Mouse (Mus musculus) hematopoietic stem cell, adult 5-6 weeks (primary cell): Measurements from ENCODE around the gene Gm10392. TPM values are rescaled to one million over a fixed set of nuclear protein-coding genes. Genes with fewer than 3 reads are reported as not detected.
"Not testable (repeated sequence)": the region's sequence is repeated elsewhere in the genome, so short reads cannot be mapped to it uniquely, and the experiment has no call there.

Experiments
- ATAC-seq, 2 experiments: fragments of 125-278 bp in 1 of 2; replicated peaks in 1 of 2; 2 replicates each; pipeline ENCODE4 v1.8.0; 2016 to 2017; ENCODE audit warnings: inconsistent platforms in 2 of 2, mild to moderate bottlenecking in 2 of 2, moderate number of reproducible peaks in 2 of 2, low read depth in 1 of 2, moderate TSS enrichment in 1 of 2; ENCODE audit not compliant: low FRiP score in 2 of 2, poor library complexity in 2 of 2, severe bottlenecking in 2 of 2, insufficient read depth in 1 of 2, low TSS enrichment in 1 of 2
- total RNA-seq: library from RNA; stranded (forward); fragments of 172-1452, 232-1000 nt; gene quantifications from 2 replicates; pipeline ENCODE4 v1.2.3, GENCODE M21; 2017

Gm10392 gene
- total RNA-seq = 0.55 and 2.4 TPM in 2 replicates

DNA sequence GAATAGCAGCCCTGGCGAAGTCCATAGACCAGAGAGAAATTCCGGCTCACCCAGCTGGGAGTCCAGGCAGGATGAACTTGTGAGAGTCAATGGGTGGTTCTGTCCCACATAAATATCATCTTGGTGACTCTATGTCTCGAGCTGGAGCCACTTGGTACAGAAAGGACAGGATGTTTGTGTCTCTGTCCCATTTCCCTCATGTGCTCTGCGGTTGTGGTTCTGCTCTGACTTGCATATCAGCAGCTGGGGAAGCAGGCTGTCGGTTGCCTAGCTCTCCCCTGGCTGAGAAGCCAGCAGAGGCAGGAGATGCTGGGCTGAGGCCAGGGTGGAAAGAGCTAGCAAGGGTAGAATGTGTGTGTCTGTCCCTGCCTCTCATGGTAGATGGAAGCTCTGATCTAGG, at the start of gene Gm10392:
Gene Gm10392 (minus strand): TSS at position 156 of the 400 bp plus-strand sequence.
- peak; percentile 76 to 84 for ATAC-seq

DNA sequence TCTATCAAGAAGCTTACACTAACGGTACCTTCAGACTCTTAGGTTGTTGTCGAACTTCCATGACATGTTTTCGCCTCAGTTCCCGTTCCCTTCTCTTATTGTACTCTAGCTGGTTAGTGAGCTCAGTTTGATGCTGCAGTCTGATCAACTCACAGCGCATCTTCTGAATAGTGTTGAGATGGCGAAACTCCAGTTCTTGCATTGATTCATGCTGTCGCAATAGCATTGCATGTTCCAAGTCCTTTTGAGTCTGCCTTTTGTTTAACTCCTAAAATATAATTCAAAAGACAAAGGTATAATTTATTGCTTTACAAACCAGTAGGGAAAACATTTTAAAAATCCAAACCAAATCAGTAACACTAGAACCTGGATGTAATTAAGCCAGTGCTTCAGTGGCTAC, 26.3 kb upstream of the Gm10392 start:
- ATAC-seq = no peak

DNA sequence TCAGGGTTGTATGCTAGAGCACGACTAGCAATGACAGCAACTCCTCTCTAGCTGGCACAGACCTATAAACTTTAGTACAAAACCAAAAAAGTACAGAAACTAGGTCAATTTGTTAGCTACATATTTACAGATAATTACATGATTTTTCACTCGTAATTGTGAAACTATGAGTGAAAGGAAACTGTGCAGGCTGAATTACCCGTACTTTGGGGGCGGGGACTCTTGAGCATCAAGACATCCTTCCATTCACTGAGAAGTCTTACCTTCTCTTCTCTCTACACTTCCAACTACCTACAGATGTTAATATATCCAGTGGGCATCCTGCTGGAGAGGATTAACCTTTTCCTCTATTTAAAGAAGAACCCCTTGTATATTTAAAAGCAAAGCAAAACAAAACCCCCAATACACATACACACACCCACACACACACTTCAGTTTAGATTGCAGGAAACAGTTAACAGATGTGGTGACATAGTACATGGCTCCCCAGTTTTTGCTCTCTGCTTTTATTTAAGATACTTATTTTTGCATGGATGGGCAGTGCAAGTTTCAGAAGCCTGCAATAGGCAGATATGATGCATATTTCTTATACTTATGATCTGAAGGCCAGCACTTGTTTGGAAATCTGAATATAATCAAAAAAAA, 13.3 kb upstream of the Gm10392 start:
- no peak for ATAC-seq

DNA sequence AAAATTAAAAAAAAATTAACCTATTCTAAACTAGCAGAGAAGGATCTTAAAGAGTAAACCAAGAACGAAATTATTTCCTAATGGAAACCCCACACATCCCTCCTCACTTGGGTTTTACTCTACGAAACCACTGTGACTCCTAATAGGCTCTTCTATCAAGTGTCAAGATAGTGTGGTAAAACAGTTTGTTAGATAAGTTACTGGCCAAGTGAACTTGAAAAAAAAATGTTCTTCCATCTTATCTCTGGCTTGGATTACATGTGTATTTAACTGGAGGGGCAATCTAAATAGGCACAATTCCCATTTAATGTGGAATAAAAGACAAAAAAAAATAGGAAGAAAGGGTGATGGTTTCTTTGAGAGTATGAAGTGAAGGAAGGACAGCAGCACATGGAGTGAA, 11.9 kb upstream of the Gm10392 start:
- no peak for ATAC-seq

DNA sequence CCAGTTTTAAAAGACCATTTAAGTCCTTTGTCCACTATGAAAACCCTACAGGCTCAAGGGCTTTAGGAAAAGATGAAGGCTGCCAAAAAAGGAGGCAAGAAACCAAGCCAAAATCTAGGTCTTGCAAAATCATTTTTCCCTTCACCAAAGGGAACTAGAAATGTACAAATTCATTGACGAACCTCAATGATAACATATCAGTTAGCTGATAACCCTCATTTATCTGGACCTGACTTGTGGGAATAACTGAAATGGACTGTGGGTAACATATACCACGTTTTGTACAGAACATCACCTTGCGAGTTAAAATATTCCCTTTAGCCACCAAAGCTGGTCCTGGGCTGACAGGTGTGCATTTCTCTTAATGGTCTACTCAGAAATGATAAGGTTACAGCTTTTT, 10.6 kb upstream of the Gm10392 start:
- no peak for ATAC-seq

DNA sequence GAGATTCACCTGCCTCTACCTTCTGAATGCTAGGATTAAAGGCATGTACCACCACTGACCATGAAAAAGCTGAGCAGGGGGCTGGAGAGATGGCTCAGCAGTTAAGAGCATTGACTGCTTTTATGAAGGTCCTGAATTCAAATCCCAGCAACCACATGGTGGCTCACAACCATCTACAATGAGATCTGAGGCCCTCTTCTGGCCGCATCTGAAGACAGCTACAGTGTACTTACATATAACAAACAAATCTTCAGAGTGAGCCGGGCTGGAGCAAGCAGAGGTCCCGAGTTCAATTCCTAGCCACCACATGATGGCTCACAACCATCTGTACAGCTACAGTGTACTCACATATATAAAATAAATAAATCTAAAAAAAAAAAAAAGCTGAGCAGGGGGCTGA, 9.4 kb upstream of the Gm10392 start:
- ATAC-seq = not testable (repeated sequence)

DNA sequence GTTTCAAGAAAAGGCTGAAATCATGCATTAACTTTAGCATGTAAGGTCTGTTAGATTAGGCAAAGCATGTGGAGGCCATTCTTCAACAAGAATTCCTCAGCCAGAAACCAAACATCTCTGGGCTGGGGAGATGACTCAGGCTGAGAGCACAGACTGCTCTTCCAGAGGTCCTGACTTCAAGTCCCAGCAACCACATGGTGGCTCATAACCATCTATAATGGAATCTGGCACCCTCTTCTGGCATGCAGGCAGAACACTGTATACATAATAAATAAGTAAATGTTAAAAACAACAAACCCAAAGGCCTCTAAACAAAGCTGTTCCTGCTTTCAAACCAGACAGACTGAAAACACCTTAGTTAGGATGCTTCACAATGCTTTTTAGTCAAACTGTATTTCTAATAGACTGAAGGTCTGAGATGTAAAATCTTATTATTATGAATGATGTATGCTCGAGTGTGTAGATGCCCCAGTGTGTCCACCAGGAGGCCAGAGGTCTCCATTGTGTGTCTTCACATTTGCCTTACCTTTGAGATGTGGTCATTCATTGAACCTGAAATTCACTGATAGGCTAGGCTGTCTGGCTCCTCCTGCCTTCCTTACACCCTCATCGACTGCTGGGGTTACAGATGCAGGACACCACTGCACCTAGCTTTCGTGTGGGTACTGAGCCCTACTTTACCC, 6.9 kb upstream of the Gm10392 start:
- ATAC-seq = no peak

DNA sequence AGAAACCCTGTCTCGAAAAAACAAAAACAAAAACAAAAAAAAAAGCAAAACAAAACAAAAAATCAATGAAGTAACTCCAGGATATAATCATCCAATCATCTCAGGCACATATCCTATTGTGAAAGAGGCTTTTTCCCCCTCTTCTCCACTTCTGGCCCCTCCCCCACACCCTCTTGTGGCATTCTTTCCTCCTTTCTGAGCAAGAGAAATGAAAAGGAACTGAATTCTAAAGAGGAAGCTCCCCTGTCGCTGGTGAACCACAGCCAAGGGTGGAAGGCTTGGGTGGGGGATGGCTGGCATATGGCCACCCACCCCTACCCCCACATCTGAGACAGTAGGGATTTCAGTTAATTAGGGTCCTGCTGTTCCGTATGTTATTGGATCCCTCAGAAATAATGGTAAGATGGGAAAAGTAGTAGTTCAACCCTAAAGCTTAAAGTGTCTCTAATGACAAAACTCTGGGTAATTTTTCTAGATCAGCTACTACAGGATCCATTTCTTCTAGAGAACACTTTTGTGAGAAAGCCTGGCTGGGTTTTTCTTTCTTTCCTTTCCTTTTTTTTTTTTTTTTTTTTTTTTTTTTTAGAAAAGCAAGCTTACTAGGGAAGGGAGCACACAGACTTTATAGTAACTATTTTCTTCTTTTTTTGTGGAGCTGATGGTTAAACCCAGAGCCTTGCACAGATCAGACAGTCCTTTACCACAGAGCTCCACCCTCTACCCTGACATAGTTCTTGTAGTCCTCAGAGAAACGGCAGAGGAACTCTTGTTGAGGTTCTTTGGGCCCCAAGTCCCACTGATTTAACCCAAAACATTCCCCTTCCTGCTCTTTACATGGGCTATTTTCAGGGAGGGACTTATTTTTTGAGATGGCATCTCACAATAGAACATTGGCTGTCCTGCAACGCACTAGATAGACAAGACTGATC, 1.9 kb upstream of the Gm10392 start:
- ATAC-seq = peak in 1 of 2 experiments; percentile 36; a peak in 1 of 4 replicates

DNA sequence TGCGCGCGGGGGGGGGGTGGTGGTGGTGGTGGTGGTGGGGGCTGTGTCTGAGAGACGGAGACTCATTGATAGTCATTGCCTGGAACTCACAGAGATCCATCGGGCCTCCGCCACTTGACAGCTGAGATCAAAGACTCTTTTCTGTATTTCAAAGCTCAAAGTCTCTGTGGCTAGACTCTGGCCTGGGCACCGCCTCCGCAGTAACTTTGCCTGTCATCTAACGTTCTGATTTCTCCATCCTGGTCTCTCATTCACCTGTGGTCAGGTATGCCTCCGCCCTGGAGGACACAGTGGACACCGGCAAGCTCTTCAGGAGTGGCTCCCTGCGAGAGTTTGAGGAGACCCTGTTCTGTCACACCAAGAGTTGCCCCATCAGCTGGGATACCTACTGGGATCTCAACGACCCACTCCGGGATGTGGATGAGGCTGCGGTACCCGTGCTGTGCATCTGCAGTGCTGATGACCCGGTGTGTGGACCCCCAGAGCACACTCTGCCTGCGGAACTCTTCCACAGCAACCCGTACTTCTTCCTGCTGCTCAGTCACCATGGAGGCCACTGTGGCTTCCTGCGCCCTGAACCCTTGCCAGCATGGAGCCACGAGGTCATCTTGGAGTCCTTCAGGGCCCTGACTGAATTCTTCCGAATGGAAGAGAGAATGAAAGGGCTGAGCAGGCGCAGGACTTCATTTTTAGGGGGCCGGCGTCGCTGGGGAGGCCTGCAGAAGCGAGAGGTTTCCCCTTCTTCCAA, 773 bp downstream of the Gm10392 start:
- no peak for ATAC-seq

DNA sequence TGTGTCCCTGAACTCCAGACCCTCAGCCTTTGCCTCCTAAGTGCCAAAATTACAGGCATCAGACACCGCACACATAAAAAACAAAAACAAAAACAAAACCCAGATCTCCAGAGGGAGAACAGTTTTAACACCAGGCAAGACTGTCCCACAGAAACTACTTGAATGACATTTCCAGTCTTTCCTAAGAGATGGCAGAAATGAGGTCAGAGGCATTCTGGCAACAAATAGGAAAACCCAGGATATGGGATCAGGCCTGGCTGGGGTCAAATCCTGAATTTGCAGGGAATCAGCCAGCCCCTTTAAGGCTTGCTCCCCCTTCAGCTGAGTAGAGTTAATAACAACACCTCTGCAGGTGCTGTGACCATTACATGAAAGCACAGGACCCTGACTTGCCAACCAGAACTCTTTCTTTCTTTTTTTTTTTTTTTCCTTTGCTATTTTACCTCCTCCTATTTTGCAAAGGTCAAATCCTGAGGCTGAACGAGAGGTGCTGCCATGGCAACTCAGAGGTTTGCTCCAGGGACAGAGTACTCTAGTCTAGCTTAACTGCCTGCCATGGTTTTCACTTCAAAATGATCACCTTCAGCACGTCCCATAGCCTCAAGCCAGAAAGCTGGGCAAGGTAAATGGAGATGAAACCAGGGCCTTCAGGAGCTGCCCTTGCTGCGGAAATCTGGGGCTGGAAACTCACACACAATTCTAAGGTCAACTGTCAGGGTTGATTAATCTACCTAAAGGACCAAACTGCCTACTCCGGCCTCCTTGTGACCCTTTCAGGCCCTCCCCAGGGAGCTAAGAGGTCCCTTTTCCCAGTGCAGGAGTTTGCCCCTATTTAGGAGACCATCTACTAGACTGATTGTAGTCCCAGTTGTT, 2.2 kb downstream of the Gm10392 start:
- no peak for ATAC-seq

DNA sequence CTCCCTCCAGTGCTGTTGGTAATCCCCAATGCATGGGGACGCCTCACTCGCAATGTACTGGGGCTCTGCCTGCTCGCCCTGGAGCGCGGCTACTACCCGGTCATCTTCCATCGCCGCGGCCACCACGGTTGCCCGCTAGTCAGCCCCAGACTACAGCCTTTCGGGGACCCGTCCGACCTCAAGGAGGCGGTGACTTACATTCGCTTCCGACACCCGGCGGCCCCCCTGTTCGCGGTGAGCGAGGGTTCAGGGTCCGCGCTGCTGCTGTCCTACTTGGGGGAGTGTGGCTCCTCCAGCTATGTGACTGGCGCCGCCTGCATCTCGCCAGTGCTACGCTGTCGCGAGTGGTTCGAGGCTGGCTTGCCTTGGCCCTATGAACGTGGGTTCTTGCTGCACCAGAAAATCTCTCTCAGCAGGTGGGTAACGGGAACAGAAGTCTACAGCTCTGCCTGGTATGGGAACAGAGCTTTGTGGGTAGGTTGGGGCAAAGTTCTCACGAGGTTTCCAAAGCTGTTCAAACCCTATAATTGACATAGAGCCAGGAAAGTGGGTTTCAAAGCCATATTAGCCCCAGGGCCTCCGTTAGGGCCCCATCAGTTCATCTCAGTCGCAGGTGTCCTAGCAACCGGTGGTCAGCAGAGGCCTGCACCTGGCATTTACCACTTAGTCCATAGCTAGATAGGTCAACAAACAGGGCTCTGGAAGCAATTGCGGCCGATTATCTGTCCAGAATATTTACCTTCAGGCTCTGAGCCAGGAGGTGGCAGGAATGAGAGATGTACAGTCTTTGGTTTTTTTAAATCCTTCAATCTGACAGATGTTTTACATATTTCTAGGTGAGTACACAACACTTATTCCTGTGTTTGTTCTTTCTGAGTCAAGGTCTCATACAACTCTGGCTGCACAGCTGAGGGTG, 3.1 kb downstream of the Gm10392 start, which contains the start of gene Trp53i13:
Gene Trp53i13 (minus strand): TSS at position 344 of the 916 bp plus-strand sequence.
- ATAC-seq = no peak

DNA sequence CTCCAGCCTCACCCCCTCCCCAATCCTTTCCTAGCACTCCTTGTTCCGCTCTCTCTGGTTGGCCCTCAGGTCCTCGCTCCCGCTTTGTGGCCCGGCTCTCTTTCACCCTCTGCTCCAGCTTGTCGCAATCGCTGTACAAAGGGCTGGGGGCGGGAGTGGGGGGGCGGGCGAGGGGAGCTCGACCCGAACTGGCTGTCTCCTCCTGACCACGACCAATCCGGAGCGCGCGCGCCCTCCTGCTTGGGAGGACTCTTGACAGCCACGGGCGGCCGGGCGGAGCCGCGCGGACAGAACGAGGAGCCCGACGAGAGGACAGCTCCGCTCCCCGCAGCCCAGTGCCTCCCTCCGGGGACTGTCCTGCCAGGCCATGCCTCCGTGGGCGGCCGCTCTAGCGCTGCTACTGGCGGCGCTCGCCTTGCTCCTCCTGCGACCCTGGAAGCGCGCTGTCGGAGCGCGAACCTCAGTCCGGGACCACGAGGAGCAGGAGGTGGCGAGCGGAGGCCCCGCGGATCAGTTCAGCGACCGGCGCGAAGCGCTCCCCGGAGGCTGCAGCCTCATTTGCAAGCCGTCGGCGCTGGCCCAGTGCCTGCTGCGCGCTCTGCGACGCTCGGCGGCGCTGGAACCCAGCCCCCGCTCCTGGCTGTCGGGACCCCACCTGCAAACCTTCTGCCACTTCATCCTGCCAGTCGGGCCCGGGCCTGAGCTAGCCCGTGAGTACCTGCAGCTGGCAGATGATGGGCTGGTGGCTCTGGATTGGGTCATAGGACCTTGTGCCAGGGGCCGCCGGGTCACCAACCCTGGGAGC, 4.0 kb downstream of the Gm10392 start, which contains the start of gene Abhd15:
Gene Abhd15 (plus strand): TSS at position 290 of the 805 bp plus-strand sequence.
- ATAC-seq = peak in 1 of 2 experiments; percentile 12; a peak in 2 of 4 replicates

DNA sequence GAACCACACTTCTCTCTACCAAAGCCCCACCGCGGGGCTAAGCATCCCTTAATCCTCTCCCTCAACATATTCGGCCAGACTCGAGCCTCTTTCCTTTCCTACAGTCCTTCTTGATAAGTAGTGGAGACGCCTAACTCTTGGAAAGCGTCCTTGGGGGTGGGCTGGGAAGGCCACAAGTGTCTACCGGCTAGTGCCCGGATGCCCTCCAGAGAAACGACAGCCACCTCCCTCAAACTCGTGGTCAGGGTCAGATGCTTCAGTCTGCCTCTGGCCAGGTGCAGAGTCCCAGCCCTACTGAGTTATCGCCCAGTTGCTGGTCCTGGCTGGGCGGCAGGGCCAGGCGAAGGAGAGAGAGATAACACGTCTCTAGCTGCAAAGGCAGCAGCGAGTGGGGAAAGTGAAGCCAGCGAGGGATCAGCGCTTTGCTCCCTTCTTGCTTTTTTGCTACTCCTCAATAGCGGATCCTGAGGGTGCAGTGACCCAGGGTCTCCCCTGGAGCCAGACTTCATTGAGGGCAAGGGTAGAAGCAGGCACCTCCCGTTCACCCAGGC, 4.6 kb downstream of the Gm10392 start:
- ATAC-seq = no peak

DNA sequence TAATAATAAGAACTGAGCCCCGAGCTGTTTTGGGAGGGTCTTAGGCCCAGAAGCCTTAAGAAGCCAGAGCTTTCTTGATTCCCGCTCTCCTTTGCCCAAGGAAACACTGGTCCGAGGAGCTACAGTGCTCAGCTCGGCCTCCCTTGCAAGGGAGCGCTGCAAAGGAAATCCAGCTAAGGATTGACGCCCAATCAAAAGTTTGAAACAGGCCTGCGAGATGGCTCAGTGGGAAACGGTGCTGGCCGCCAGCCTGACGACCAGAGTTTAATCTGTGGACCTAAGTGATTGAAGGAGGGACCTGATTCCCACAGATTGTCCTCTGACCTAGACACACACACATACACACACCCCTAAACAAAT, 5.2 kb downstream of the Gm10392 start:
- no peak for ATAC-seq
